Mouse (Mus musculus) testis, postnatal 14 days (tissue): ENCODE measurements around the gene Col28a1.

Source experiments
- DNase-seq: peaks from one replicate; pipeline ENCODE4 v3.0.0; 2021; ENCODE audit warnings: low spot score

The Col28a1 gene

DNA sequence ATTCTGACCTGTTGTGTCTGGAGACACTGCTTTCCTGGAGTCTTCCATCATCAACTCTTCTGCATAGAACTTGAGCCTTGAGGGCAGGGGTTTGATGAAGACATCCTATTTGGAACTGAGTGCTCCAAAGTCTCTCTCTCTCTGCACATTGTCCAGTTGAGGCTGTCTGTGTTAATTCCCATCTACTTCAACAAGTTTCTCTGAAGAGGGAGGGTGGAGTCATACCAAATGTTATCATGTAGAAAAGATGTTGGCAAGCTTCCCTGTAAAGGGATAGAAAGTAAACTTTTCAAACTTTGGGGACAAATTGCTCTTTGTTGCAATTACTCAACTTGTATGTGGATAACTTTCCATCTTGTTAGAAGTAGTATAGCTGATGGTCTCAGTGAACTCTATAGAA is at the start of gene Col28a1:
Gene Col28a1 (minus strand): TSS at position 101 of the 400 bp plus-strand sequence.
- DNase-seq = no peak

DNA sequence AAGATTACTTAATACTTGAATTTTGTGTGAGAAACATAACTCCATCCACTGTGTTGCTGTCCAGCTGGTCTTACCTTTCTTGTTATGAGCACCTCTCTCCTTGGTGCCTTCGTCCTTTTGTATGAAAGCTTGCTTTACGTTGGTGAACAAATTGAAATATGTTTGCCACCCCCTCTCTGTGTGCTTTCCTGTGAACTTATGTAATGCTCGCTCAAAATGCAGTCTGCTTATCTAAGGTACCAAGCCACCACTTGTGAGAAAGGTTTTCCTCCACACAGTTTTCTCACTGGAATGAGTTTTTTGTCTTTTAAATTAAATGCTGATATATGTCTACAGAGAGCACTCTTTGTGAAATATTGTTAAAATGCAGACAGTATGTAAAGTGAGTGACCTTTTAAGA is 36.2 kb upstream of the Col28a1 start:
- DNase-seq = no peak

DNA sequence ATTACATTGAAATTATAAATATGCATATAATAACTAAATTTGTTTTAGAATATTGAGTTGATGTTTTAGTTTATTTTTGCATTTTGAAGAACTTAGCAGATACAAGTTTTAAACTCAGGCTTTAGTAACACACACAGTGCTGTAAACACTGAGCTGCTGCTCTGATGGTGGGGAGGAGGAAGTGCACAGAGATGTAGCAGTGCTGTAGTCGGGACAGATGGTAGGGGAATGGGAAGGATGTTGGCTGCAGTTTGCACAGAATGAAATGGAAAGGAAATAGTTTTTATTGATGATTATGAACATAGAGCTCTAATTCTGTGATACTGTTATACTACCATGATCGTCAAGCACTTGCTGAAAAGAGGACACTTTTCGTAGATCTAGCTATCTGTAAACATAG is 34.6 kb upstream of the Col28a1 start:
- no peak for DNase-seq

DNA sequence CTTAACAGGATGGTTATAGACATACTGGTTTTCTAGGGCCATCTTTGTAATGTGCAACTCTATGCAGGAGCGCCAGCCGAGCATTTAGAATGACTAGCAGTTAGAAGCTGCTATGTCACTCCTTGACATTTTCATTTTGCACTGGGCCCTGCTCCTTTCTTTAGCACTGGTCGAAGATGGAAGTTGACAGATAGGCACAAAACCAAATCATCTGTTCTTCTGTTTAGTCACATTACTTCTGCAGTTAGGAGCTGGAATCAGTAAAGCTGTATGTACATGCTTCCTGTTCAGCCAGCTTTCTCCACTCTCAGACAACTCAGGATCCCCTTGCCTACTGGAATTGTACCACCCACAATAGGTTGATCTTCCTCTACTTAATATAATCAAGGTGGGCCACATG is 18.2 kb upstream of the Col28a1 start:
- DNase-seq = no peak

DNA sequence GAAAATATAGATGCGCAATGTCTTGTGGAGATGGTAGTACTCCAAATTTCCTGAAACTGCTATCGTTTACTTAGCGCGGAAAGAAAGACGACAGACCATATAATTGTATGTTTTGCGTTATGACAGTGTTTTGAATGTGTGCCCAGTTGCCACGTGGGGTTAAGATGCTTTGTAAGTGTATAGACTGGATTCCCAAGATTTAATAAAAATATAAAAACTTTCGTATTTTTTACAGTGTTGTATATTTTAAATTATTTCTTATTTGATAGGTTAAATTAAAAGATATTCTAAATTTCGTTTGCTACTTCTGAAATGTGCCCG is 17.4 kb upstream of the Col28a1 start:
- DNase-seq = no peak

DNA sequence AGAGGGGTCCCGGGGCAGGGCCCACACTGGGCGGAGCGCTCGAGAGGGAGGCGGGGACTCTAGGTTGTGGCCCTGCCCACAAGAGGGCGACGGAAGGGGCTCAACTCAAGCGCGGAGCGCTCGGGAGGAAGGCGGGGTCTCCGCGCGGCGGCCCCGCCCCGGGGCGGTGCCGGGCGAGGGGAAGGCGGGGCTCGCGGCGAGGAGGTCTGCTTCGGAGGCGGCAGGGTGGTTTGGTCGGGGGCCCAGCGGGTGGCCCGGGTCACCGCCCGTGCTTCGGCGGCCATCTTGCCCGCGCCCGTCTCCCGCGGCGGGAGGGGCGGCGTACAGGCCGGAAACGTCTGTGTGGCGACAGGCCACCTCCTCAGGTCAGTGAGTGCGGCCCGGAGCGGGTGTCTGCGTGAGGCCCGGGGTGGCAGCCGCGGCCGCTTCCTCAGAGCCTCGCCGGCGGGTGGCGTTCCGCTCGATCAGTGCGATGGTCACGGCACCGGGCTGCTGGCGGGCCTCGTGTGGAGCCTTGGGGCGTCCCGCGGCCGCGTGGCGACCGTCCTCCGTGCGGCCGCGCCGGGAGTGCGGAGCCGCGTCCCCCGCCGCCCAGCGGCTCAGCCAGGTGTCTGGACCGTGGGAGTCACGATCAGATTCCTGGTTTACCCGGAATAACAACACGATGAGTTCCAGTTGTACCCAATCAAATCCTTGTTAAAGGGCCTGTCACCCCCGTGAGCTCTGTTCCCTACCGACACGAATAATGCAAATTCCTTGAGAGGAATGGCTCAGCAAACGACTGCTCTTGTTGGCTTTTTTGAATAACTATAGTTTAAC is 16.8 kb upstream of the Col28a1 start, which contains the start of gene Mios:
Gene Mios (plus strand): TSS at position 176 of the 819 bp plus-strand sequence.
- peak; percentile 91 for DNase-seq

DNA sequence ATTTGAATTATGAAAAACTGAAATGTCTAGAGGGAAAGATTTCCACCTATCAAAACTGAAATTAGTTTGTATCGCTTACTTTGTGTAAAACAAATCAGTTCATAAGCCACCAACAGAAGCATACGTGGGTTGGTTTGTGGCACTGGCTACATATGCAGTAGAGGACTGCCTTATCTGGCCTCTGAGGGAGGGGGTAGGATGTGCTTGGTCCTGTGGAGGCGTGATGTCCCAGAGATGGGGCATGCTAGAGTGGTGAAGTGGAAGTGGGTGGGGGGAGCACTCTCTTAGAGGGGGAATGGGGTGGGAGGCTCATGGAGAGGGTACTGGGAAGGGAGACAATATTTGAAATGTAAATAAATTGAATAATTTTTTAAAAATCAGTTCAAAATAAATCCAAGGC is 2.5 kb downstream of the Col28a1 start:
- no peak for DNase-seq

DNA sequence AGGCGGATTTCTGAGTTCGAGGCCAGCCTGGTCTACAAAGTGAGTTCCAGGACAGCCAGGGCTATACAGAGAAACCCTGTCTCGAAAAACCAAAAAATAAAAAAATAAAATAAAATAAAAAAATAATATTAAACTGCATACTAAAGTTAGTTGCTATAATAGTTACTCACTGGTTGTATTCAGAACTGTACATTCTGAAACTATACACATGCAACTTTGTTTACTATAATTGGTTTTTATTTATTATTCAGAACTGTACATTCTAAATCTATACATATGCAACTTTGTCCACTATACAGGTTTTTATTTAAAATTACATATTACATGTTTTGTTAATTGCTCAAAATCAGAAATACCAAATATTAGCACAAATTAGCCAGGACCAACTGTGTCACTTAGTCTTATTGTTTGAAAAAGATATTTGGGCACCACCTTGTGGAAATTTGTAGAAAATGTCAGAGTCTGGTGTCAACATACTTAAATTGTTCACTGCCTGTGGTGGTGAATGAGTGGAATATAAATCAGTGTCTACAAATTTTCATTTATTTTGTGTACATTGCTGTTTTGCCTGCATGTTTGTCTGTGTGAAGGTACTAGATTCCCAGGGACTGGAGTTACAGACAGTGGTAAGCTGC is 3.7 kb downstream of the Col28a1 start:
- no peak for DNase-seq

DNA sequence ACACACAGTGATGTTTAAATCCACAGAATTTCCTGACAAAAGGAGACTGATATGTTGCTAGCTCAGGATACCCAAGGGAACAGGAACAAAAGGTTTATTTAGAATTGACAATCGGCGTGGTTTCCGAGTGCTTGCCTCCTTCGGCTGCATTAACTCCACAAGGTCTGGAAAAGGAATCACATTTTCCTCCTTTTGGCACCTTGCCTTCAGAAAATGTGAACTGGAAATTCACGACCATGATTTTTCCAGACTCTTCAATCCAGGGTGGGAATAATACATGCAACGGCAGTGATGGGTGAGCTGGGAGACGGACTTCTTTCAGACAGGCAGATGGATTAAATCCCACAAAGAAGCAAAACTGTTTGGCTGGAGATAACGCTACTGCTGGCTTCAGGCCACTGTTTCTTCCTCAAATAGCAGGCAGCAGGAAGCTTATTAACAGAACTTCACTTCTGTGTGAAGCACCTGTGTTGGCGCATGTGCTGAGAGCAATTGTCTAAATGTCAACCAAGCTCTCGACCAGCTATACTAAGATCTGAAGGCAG is 13.9 kb downstream of the Col28a1 start:
- no peak for DNase-seq

DNA sequence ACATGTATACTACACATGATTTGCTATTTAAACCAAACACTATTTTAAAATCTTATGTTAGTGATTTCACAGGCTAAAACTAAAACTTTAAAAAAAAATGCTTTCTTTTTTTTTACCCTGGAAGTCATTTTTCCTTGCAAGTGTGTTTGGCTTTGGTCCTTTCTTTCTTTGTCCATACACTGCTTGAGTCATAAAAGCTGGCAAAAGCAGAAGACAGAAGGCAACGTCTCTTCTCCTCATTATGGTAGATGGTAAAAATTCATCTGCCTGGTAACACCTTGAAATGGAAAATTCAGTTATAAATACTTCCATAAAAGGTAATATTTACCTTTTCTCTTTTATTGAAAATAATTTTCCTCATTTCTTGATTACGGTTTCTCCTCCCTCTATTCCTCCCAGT is 16.3 kb downstream of the Col28a1 start:
- DNase-seq = no peak

DNA sequence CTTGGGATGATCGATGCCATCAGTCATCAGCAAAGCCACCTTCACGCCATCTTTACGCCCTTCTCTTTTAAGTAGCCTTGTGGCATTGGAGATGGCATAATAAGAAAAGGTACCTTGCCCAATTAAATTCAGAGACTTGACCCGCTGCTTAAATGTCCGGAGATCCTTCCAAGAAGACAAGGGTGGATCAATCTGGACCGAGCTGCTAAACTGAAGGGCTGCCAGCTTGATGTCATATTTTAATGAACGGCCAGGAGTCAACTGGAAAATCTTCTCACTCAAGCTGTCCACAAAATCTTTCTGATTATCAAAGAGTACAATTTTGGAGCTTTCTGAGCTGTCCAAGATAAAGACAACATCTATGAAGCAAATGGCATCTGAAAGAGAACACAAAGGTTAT is 17.1 kb downstream of the Col28a1 start:
- DNase-seq = no peak

DNA sequence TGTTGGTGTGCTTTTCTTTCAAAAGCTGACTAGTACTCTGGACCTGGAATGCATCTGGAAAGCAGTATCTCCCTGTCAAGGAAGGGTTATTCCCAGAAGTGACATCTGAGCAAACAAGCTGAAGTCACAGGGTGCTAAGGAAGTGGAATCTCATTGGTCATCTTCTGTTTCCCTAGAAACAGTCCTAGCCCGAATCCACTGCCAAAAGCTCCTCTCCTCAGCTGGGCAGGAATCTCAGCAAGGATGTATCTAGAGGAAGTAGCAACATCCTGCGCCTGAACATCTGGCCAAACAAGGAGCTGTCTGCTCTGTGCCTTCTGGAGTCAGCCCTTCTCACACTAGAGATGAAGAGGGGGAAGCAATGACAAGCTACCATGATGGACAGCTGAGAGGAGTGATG is 18.4 kb downstream of the Col28a1 start:
- DNase-seq = no peak

DNA sequence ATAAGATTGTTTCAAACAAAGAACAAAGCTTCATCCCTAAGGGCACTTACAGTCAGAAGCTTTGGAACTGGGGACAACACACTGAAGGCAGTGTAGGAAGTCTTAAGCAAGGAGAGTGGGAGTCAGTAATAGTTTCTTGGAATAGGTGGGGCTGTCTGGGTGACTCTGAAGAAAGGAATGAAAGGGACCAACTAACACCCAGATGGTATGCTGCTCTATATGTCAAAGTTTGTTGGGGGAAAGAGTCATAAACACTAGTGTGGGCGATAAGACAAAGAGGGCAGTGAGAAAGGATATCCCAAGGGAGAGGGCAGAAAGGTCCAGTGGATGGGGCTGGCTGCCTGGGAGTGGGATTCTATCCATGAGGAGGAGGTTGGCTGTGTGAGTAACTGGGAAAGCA is 20.3 kb downstream of the Col28a1 start:
- DNase-seq = no peak

DNA sequence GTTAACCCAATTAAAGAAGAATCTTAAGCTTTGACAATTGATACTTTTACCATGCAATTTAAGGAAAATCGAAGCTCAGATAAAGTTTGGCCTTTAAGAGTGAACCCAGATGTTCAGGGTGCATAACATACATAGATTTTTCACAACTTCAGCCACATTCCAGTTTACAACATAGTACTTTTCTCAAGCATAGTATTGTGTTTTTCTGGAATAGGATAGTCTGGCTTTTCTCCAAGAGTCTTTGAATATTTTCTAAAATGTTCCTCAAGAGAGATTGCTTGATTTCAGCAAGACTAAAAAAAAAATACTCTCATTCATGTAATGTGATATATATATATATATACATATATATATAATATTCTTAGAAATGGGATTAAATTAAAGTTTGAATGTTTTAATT is 27.7 kb downstream of the Col28a1 start:
- no peak for DNase-seq

DNA sequence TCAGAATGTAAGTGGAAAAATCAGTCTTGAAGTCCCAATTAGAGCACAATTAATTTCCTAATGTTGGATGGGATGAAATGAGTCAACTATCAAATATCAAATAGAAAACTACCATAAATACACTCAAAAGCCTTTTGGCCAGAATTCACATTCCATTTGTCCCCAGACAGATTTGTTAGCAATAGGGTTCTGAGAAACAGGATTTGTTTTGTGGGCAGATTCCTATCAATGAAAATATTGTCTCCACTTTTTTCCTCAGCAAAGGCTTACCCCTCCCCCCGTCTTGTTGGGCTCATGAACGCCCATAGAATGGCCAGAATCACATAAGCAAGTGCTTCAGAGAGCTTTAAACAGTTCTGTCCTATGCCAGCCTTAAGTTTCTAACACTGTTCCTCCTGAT is 32.4 kb downstream of the Col28a1 start:
- no peak for DNase-seq

DNA sequence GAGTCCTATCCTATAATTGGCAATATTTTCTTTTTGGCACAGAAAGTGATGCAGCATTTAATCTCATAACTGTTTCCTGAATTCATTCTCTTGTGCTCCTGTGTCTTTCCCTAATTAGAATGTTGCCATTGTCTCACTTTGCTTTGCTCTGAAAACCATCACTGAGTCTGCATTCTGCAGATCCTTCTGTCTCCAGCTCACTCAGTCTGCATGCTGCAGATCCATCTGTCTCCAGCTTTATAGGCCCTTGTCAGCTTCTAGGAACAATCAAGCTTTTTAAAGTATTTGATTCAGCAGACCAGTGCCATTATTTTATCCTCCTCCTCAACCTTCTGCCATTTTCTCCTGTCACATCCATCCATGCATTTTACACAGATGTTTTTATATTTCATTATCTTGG is 35.3 kb downstream of the Col28a1 start:
- DNase-seq = no peak

DNA sequence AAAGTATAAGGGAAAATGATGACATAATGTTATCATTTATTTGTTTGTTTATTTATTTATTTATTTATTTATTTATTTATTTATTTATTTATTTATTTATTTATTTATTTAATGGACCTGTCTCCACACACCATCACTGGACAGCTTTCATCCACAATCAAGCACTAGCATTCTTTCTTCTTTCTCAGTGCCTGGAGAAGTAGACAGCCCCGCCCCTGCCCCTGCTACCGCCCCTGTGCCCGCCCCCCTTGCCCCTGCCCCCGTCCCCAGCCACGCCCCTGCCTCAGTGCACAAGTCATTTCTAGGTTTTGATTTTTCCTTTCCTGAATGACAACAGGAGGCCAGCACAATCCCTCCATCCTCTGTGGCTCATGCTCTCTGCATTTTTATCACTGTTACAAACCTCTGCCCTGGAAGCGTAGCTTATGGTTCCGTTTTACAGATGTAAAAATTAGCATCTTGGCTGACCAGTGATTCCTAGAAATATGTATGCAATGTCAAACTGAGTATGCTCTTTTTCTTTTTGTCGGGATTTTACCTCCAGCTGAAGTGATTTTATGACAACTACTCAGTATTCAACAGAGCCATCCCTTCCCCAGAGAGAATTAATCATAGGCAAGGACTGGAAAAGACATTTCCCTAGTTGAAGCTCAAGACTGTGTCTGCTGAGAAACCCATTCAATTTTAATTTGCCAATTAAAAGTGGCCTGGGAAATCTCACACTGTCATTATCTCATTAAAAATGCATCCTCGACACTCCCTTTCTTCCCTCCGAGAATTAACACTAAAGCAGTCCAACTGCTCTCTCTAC is 39.7 kb downstream of the Col28a1 start:
- no peak for DNase-seq

DNA sequence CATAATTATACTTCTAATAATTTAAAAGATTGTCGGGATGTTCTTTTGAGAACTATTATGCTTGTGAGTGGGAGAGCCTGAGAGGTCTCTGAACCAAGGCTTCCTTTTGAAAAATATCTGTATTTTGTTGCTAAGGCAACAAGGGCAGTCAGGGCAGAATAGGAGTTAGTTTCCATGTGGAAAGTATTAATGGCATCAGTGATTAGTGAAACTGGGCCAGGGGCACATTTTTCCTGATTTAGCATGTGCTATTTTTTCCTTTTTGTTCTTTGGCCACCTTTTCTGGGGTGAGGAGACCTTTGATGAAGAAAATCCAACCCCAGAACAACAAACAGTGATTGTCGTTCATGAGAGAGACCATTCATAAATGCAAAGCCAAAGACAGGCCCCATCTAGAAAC is 43.5 kb downstream of the Col28a1 start:
- no peak for DNase-seq

DNA sequence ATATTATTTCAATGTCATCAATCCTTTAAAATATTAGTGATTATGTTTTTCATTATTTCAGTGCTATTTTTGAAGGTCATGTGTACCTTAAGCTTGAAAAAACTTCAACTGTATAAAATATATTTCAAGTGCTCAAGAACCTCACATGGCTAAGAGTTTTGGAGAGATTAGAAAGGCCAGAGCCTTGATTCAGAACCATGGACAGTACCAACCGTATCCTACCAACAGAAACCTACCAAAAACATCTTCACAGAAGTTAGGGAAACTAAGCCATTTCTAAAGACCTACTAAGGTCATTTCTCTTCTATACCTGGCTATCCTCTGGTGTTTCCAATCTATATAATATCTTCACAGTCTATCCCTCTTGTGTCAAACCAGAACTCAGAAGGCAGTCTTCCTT is 50.5 kb downstream of the Col28a1 start:
- no peak for DNase-seq

DNA sequence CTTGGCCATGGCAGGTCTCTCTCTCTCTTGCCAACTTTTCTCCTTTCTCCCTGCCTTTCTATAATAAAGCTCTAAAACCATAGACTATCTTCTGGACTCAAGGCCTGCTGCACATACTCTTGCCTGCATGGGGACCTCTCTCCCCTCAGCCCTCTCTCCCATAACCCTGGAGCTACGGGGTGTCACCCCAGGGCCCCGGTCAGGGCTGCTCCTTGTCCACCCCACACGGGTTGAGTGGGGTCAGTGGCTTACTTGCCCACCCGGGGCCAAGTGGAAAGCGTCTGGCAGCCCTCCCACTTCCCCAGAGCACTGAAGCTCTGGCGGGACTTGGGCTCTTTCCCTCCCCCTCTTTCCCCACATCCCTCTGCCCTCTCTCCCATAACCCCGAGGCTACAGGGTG is 62.3 kb downstream of the Col28a1 start:
- no peak for DNase-seq

DNA sequence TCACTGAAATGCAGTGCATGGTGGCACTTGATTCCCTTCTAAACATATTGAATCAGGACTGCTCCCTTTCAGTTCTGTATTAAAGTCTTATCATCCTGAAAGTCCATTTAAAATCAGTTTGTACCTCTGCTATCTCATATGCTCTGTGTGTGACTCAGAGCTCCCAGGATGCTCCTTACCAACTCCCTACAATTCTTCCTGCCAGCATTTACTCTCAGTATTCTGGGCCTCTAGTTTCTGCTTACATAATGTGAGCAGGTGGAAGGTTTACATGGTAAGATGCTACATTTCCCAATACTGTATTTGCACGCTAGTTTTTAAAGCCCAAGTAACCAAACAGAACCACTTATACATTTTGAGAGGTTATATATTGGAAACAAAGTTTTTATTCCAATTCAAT is 64.3 kb downstream of the Col28a1 start:
- DNase-seq = no peak

DNA sequence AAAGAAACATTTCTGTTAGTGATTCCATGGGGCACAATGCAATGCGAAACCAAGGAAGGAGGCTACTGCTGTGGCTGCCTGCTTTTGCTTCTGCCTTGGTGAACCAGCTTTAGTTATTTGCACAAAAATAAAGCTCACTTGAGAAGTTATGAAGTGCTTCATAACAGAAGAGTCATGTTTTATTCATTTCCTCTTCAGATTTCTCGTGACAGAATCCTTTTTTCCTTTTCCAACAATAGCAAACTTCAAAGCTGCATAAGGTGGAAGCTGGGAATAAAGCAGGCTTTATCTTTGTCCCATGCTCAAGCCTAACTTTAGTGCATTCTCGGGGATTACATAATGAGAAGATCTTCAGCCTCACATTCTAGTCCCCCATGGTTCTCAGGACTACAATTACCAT is 65.9 kb downstream of the Col28a1 start:
- no peak for DNase-seq

DNA sequence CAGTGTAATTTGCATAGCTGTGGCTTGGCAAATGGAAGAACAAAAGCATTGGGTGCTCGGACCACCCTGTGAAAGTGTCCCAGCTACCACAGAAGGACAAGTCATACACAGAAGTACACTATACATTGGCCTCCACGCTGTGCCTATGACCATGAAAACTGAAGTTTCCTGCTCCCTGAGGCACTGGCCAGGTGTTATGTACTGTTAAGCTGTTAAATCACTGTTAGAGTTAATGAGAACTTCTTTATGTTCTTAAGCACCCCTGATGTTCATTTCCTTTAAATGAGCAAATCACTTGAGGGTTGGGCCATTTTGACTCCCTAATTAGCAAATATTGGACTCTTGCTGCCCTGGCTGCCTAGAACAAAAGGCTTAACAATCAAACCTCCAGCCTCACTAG is 73.3 kb downstream of the Col28a1 start:
- DNase-seq = no peak
